Mouse (Mus musculus) mesoderm, embryonic 11.5 days (tissue): ENCODE results near the gene Btbd2.

ENCODE experiments used
- DNase-seq: peaks from one replicate; pipeline ENCODE4 v3.0.0-alpha.2; 2012; ENCODE audit warnings: low read depth, low spot score

The Btbd2 gene

DNA sequence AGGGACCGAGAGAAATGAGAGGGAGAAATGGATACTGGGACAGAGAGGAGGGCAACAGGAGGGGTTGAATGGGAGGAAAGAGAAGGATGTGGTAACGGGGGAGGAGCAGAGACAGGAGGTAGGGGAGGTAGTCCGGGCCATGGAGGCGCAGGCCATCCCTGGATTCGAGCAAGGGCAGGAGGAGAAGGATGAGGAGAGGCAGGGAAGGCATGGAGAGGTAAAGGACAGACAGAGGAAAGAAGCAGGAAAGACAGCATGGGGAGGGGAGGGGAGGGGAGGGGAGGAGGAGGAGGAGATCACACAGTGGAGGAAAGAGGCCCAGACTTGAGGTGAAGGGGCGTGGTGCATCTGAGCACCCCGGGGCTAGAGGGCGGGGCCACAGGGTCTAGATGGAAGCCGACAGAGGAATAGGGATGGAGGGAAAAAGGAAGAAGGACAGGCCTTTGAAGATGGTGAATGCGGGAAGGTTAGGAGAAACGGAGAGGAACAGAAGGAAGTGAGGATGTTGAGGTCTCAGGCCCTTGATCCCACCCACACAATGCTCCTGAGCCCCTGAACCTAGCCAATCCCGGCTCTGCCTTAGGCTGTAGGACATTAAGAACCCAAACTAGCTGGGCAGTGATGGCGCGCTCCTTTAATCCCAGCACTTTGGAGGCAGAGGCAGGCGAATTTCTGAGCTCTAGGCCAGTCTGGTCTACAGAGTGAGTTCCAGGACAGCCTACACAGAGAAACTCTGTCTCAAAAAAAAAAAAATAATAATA, at the start of gene Btbd2:
TSS of gene Btbd2 (minus strand) at position 209 of the 761 bp plus-strand sequence.
- DNase-seq = no peak

DNA sequence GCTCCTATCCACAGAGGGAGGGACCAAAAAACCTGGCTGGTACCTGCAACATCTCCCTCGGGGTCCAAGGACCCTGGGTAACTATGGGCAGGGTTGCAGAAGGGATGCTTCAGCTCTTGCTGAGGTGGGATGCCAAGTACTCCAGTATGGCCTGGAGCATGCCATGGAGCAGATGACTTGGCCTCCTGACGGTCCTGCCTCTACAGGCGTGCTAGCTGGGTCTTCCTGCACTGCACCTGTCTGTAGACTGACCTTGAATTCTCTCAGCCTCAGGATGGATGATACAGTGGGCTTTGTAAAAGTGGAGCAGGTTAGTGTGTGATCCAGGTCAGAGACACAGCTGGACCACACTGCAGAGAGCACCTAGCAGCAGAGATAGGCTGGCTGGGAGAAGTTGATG, 48.6 kb upstream of the Btbd2 start:
- DNase-seq = no peak

DNA sequence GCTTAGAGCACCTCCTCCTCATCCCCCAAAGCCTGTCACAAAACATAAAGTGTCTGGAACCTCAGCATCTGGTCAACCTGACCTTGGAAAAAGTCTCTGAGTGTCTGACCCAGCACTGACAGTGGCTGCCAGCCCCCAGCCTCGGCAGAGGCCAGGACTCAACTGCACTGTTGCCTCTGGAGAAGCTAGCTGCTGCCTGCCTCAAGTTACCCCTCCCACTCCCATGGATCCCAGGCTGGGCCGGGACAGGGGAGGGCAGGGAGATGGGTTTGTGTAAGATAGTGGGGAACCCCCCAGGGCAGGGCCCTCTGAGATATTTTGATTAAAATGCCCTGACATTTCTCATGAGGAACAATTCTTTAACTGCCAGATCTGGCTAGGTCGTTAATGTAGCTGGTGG, 48.2 kb upstream of the Btbd2 start:
- DNase-seq = no peak

DNA sequence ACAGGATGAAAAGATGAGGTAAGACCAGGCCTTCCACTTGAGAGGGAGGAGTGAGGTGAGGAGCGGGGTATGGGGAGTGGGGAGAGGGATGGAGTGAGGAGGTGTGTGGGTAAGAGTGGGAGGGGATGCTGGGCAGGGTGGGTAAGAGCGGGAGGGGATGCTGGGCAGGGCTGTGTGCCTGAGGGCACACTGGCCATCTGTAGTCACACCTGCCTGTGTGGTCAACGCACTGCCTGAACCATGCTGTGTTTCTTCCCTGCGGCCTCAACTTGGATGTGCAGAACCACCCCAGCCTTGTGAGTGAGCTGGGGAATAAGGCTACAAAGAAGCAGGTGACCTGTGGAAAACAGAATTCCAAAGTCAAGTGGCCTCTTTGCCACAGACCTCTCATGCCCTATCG, 47.5 kb upstream of the Btbd2 start:
- no peak for DNase-seq

DNA sequence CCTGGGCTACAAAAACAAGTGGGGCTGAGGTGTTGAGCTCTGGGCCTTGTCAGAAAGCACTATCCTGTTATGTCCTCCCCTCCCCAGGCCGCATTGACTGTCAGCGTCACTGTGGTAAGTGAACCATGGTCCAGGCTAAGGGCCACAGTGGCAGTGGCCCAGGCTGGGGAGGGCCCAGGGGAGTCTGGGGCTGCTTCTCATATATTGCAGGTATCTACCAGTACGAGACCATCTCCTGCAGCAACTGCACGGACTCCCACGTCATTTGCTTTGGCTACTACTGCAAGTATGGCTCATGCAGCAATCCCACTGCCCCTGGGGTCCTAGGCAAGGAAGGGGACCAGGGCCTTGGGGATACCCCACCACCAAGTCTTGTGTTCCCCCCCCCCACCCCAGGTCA, 46.8 kb upstream of the Btbd2 start:
- no peak for DNase-seq

DNA sequence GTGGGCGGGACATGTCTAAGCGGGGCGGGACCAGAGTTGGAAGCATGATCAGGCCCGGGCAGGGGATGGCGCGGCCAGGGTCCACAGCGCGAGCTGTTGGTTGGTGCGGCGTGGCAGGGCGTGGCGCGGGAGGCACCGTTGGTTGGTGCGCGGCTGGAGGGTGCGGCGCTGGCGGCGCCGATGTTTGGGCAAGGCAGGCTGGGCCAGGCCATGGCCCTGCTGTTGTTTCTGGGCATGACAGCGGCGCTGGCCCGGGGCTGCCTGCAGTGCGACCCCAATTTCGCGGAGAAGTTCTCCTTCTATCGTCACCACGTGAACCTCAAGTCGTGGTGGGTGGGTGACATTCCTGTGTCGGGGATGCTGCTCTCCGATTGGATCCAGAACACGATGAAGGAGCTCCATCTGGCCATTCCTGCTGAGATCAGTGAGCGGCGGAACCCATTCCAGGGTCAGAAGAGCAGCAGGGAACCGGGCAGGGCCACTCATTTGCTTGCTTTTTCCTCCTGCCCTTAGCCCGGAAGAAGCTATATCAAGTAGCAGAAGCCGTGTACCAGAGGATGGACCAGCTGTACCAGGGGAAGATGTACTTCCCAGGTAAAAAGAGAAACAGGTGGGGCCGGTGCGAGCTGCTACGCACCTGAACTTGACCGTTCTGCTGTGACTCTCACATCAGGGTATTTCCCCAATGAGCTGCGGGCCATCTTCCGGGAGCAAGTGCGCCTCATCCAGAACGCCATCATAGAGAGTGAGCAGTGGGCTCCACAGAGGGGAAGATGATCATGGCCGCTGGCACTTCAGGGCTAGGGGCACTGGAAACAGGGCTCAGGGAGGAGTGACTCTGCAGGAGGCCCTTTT, 45.9 kb upstream of the Btbd2 start:
- peak; percentile 94 for DNase-seq

DNA sequence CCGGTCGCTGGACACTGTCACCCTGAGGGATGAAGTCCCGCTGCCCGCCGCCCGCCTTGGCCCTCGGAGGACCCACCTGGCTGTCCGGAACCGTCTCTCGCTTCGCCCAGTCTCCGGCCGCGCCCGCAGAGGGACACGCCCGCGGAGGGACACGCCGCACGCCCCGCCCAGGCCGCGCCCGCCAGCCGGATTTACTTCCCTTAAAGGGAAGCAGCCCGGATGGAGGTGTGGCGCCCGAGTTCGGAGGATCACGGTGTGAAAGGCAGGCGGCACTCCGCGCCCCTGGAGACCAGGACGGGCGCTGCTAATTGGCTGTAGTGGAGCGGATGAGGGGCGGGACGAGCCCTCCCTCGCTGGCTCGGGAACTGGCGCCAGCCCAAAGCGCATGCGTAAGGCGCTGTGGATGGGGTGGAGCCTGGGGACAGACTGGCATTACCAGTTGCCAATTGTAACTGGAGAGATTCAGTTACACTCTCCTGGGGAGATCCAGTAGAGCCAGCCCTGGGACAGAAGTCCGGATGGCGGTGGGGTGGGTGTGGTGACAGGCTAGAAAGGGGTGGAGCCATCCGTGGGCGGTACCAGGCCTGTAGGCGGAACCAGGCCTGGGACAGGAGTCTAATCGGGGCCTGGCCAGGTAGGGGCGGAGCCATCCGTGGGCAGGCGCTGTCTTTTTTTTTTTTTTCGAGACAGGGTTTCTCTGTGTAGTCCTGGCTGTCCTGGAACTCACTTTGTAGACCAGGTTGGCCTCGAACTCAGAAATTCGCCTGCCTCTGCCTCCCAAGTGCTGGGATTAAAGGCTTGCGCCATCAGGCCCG, 45.1 kb upstream of the Btbd2 start, which contains the start of the genes Mob3a and Izumo4:
TSS of gene Mob3a (minus strand) at position 257 of the 815 bp plus-strand sequence.
TSS of gene Izumo4 (plus strand) at position 464 of the 815 bp plus-strand sequence.
- DNase-seq = peak; percentile 100

DNA sequence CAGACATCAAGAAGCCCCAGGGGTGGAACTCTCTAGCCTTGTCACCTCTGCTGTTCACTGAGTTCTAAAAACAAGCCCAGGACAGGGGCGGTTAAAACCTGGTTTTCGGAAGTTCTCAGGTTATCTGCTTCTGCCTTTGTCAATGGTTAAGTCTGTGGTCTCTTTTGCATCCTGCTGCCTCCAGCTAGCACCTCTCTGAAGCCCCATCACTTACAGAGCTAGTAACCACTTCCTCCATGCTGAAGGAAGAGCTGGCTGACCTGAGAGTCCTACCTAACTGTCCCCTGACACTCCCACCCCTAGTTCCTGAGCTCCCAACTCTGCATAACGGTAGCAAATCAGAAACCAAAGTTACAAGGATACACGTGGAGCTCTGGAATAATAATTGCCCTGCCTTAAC, 43.9 kb upstream of the Btbd2 start:
- DNase-seq = no peak

DNA sequence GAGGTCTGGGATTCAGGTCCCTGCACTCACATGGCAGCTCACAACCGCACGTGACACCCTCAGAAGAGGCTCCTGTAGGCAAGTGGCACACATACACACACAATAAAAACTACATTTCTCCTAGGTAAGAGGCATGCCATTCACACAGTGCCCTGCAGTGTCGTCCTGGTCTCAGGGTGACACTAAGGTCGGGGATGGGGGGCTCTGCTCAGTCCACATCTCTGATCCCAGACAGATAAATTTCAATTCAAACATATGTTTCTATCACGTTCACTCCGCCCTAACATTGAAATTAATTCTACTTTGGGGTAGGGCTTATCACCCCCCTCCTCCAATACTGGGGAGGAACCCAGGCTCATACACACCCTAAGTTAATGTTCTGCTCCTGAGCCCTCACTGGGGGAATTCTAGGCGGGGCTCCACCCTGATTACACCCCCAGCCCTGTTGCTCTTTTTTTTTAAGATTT, 43.2 kb upstream of the Btbd2 start:
- no peak for DNase-seq

DNA sequence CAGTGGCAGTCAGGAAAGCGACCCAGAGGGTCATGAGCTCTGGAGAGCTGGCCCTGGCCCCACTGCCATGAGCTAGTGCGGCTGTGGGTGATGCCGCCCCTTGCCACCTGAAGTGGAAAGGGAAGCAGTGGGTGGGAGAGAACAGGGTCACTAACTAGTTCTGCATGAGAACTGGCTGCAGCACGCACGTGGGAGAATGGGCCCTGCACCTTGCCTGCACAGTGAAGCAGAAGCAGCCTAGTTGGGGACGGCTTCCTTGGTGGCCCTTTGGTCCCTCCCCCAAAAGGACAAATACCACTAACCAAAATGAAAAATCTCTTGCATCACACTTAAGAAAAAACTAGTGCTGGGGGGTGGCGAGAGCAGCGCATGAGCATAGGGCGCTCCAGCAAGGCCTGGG, 41.7 kb upstream of the Btbd2 start:
- DNase-seq = no peak

DNA sequence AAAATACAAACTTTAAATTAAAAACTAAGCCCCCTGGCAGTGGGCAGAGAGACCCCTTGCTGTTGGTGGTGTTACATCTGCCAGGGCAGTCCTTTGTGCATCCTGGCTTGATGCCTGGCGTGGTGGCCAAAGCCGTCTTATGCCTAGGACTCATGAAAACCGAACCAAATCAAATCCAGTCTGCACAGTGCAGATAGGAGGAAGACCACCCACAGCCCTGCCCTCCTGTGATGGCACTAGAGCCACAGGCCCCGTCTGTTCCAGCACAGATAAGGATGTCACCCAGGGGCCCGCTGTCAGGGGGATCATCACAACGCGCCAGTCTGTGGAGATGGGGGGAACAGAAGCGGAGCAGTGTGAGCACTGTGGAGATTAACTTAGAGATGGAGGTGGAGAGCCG, 40.9 kb upstream of the Btbd2 start:
- DNase-seq = no peak

DNA sequence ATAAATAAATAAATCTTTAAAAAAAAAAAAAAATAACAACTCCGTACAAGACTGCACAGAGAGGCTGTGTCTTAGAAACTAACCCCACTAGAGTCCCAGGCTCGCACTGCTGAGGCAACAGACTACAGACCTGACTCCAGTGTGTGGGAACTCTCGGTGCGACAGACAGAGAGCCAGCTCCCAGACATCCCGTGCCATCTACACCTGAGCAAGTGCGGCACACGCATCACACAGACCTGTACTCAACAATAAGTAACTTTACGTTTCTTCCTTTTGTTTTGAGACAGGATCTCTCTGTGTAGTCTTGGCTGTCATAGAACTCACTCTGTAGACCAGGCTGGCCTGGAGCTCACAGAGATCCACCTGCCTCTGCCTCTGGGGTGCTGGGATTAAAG, 40.5 kb upstream of the Btbd2 start:
- DNase-seq = no peak

DNA sequence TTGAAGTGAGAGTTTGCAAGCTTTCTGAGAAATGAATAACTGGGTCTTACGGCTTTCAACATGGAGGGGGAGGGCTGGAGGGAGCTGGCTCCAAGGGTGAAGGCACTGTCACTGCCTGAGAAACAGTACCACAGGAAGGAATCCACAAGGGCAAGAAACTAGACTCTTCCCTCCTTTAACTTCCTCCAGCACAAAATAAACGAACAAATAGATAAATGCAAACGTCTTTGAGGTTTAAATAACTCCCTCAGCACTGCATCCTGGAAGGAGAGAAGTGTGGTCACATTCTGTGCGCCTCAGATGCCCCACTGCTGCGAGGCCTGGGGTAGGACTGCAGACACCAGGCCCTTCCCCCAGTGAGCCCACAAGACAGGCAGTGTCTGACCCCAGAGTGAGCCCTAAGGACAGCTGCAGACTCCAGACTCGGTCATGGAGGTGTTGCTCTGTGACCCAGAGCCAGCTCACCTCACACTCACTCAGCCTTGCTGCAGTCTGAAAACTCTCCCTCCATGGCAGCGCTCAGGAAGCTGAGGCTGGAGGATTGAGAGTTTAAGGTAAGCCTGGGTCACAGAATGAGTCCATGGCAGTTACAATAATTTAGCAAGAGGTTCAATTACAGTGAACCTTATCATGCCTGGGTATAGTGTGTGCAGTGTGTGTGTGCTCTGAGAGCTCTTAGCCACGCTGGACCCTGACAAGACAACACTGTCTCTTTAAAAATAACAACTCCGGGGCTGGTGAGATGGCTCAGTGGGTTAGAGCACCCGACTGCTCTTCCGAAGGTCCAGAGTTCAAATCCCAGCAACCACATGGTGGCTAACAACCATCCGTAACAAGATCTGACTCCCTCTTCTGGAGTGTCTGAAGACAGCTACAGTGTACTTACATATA, 39.9 kb upstream of the Btbd2 start:
- no peak for DNase-seq

DNA sequence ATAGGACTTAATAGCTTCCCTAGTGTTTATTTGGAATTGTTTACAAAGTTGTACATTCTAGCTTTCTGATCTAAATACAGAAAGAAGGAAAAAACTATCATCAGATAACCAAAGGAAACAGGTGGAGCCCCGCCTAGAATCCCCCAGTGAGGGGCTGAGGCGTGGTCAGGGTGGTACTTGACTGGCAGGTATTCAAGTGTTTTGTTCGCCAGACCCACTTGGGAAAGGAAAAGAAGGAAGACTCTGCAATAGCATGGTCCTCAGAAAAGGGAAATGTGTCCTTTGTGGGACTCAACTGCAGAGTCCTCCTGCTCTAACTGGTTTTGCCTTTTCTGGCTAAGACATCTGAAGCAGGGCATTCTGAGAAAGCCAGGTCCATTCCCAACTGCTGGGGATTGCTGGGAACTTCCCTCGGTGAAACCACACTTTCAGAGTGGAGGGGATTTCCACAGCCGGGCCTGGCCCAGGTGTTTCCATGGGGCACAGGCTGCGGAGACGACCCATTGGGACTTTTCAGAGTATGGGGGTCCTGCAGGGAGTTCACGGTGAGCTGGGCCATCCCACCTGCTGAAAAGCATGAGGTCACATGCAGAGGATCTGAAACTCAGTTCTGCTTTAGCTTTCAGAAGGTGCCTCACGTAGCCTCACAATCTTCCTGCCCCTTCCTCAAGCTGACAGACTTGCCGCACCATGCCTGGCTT, 39.1 kb upstream of the Btbd2 start:
- DNase-seq = no peak

DNA sequence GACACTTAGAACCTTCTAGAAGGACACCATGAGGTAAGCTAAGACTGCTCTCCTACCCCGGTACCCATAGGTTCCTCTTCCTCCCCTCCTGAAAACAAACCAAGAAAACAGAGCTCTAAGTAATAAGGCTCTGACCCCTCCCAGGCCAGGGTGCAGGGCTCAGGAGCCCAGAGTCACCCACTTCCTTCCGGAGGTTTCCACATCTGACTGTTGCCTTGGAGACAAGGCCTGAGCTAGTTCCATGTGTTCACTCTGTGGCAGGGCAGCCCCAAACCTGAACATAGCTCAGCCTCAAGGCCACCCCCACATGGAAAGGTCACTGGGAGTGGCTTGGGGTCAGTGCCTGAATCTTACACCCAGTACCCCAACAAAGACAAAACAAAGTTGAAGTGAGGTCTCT, 38.3 kb upstream of the Btbd2 start:
- DNase-seq = no peak

DNA sequence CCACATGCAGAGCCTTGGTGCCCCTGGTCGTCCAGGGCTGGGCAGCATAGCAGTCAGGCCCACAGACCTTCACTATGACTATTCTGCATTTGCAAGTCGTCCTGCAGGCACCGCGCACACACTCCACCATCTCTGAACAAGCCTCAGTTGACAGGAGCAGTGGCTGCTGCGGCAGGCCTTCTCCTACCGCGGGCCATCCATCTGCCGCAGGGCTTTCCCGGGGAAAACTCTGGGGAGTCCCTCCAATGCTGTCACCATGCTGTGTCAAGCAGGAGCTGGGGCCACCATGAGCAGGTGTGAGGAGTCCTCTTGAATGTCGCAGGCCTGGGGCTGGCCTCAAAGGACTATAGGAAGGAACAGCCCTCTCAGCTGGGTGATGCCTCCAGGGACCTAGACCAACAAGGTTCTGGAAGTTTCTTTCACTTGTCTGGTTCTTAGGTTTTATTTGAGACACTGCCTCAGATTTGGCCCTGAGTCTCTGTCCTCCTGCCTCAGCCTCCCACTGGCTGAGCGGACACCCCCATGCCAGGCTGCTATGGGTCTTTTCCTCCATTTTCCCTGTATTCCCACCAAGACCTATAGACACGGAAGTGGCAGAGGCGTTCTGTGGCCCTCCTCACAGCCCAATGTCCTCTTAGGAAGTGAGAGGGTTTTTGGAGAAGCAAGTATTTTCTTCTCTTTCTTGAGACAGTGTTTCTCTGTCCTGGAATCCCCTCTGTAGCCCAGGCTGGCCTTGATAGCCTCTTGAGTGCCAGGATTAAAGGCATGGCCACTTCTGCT, 37.5 kb upstream of the Btbd2 start:
- DNase-seq = no peak

DNA sequence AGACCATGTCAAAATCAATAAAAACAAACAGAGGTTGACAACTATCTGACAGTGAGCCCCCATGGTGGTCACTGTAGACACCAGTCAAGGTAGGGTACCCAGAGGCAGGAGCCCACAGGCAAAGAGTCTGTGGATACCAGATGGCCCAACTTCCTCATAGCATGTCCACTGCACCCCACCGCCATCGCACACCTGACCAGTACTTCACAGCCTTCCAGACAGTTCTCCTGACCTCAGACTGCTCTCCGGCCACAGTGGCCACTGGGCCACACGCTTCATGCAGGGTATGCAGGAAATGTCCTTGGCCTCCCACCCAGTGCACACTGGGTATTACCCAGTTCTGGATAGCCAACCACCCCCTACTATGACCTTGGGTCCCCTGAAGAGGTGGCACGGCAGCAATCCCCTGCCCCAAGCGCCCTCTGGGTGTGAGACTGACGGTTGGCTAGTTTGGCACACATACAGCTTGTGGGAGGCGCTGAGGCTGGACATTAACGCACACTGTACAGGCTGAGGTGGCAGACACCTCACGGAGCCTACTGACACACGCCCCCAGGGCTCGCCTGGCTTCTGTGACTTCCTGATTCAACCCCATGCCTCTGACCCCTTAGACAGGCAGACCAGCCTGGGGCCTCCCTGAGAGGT, 36.7 kb upstream of the Btbd2 start:
- DNase-seq = no peak

DNA sequence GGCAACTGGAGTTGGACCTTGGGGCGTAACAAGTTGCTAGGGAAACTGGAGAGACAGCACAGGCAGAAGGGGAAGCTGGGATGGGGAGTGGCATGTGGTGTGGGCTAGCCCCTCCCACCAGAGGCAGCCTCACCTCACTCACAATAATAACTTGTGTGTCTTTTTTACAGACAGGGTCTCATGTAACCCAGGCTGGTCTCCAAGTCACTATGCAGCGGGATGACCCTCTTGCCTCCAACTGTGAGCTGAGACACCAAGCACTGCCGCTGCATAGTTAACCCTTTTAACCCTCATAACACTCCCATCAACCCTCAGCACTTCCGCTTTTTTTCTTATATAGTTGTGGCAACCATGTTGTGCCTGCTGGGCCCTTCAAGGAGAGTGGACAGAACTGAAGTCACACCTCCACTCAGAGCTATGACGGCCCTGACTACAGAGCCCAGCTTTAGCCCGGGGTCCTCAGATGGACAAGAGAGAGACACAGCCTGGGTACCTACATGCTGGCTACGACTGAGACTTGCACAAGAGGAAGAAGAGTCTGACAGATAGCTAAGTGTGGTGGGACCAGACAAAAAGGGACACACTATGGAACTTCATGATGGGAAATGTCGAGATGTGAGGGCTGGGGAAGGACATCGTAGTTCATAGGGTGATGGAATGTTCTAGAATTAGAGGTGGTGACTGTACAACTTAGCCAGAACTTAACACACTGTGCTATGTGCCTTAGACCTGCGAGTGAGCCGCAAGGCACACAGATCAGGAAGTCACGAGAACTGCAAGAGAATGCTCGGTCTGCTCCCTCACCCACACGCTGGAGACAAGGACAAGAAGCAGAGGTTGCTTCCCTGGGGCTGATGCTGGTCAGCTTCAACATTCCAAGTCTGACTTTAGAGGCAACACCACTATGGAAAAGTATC, 35.6 kb upstream of the Btbd2 start:
- no peak for DNase-seq
